Mouse (Mus musculus) G1E (cell line): ENCODE results near the gene Olfr1051.
"Not testable (repeated sequence)": the region's sequence is repeated elsewhere in the genome, so short reads cannot be mapped to it uniquely, and the experiment has no call there.

Experiments used
- CTCF ChIP-seq: IDR thresholded peaks from 2 replicates; pipeline ENCODE4 v1.5.1; 2012; ENCODE audit warnings: low read depth, low read length, inconsistent platforms, mixed read lengths
- GATA1 ChIP-seq: IDR thresholded peaks from 2 replicates; pipeline ENCODE4 v1.6.1; 2012; ENCODE audit warnings: borderline replicate concordance, low read length, inconsistent platforms, mixed read lengths
- POLR2AphosphoS5 ChIP-seq: IDR thresholded peaks from 2 replicates; pipeline ENCODE4 v1.6.1; 2012; ENCODE audit warnings: low read depth, low read length, inconsistent platforms; ENCODE audit not compliant: insufficient replicate concordance

DNA sequence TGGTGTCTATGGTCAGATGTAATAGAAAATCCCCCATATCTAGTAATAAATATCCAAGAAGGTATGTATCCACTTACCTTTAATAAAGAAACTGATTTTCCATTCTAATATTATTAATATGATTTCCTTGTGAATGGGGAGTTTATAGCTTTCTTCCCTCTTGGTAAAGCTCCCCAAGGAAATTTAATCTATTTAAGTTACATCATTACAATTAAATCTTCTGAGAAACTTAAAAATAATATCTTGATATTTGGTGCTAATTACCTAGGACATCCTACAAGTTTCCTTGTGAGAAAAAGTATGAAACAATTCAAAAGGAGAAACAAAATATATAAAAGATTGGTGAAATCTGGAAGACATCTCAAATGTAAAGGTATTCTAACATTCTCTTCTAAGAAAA is at the start of gene Olfr1051:
- TF ChIP-seq CTCF, POLR2AphosphoS5, GATA1: not testable (repeated sequence)
